24 mouse cellular contexts compared by ENCODE assay signal in the genomic region with DNA sequence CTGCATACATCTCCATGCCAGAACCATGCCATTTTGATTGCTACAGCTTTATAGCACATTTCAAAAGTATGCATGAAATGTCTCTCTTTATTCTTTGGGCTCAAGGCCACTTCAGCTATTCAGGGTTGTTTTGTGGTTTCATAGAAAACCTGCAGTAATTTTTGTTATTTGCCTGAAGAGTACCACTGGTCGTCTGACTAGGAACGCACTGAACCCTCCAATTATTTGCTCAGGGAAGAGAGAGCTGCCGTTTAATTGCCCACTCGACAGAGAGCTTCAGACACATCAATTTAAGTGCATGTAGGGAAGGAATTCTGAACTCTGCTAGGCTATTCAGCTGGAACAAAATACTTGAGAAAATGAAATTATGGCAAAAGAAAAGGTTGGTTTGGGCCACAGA. TPM values are rescaled to one million over a fixed set of nuclear protein-coding genes. Genes with fewer than 3 reads are reported as not detected.
"Had no signal": no experiment of that assay in that cellular context is flagged by ENCODE, and none has a peak within 500 bp of the region (broad histone marks: within the 10 kb centered on the region; RNA-seq: fewer than 3 reads in every experiment).

No protein-coding gene starts in this region.

- DNase-seq: gastrocnemius, adult 2 months; gastrocnemius, postnatal 10 days; gastrocnemius, postnatal 25 days; heart, adult 18-20 months; kidney, adult 18-20 months; kidney, adult 8-10 months; kidney, postnatal 10 days; kidney, postnatal 25 days; liver had no signal

- H3K27me3 ChIP-seq: heart, embryonic 12.5 days; hindbrain, embryonic 12.5 days; intestine, embryonic 15.5 days; limb, embryonic 12.5 days had no signal

- H3K36me3 ChIP-seq: heart, embryonic 10.5 days; heart, embryonic 12.5 days; hindbrain, embryonic 10.5 days; hindbrain, embryonic 12.5 days; intestine, embryonic 15.5 days; limb, embryonic 10.5 days; limb, embryonic 12.5 days had no signal

- H3K27ac ChIP-seq: gastrocnemius, adult 2 months; heart, embryonic 10.5 days; hindbrain, embryonic 10.5 days; hindbrain, embryonic 12.5 days; hindbrain, embryonic 14.5 days; intestine, embryonic 15.5 days; layer of hippocampus, adult 2 months; left cerebral cortex, adult 2 months; limb, embryonic 10.5 days; limb, embryonic 12.5 days had no signal

- H3K4me1 ChIP-seq: heart, embryonic 10.5 days; hindbrain, embryonic 10.5 days; hindbrain, embryonic 12.5 days; intestine, embryonic 15.5 days; limb, embryonic 10.5 days; limb, embryonic 12.5 days had no signal

- H3K4me3 ChIP-seq: gastrocnemius, adult 2 months; heart, embryonic 10.5 days; heart, embryonic 12.5 days; hindbrain, embryonic 10.5 days; hindbrain, embryonic 12.5 days; intestine, embryonic 15.5 days; layer of hippocampus, adult 2 months; left cerebral cortex, adult 2 months; limb, embryonic 10.5 days; limb, embryonic 12.5 days had no signal

RNA-seq across cellular contexts. Expression of gene Pik3c2g, which starts 11.2 kb away (rescaled TPM):
- total RNA-seq: gastrocnemius, adult 2 months; gastrocnemius, postnatal 25 days; granulocyte monocyte progenitor cell, adult 5-6 weeks; heart, postnatal 10 days; heart, postnatal 25 days; heart, postnatal 4 days had no signal
- polyA plus RNA-seq: heart, embryonic 16.5 days had no signal
